Mouse (Mus musculus) lung, postnatal 0 days (tissue): ENCODE results near the gene Scpep1.

Source experiments
- CTCF ChIP-seq: IDR thresholded peaks from 2 replicates; pipeline ENCODE4 v1.5.1; 2016; ENCODE audit warnings: antibody characterized with exemption, mild to moderate bottlenecking
- EP300 ChIP-seq: IDR thresholded peaks from 2 replicates; pipeline ENCODE4 v1.6.1; 2016; ENCODE audit warnings: antibody characterized with exemption, mild to moderate bottlenecking, control low read depth

DNA sequence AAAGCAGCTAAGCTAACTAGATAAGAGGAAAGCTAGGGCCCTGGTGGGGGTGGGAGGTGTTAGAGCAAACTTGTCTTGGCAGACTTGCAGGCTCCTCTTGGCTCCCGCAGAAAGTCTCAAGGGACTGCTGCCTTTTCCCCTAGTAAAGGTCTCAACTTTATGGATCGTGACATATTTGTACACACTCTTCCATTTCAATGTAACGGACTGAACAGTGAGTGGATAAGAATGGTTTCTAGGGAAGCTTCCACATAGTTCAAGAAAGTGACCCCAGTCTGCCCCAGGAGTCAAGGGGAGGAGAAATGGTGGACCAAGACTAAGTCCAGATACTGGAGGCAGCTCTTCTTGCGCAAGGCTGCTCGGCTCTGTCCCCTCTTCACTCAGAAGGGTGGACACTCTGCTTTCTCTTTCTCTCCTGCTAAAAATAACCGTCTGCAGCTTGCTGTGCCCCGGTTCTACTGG is 53.9 kb downstream of the Scpep1 start:
- no peak for TF ChIP-seq CTCF
- no peak for TF ChIP-seq EP300
